ENCODE assay signal across 8 mouse cellular contexts in genomic region chr6:55434360-55434759, GRCm38 (mm10). TPM values are rescaled to one million over a fixed set of nuclear protein-coding genes. Genes with fewer than 3 reads are reported as not detected.
DNase-seq lines count a peak whose midpoint lies in the region; ATAC-seq and TF ChIP-seq lines count a peak whose summit lies in the region.

No protein-coding gene starts in this region.

- 19% methylated on average over 3 of the region's 3 CpGs for WGBS in kidney, postnatal 0 days
- WGBS in forebrain, embryonic 12.5 days = 17% methylated on average over 3 of the region's 3 CpGs
- WGBS in midbrain, embryonic 14.5 days = 2% methylated on average over 3 of the region's 3 CpGs

- no peaks in the 10 kb centered on the region for H3K9me3 ChIP-seq in kidney, postnatal 0 days (replicated peaks; ENCODE audit: low read length)
- H3K9me3 ChIP-seq in forebrain, embryonic 12.5 days = no peaks in the 10 kb centered on the region
- no peaks in the 10 kb centered on the region for H3K9me3 ChIP-seq in midbrain, embryonic 14.5 days (ENCODE audit: control insufficient read depth, low read length)

- H3K36me3 ChIP-seq in kidney, postnatal 0 days (ENCODE audit: insufficient read depth, low read length) = no peaks in the 10 kb centered on the region
- no peaks in the 10 kb centered on the region for H3K36me3 ChIP-seq in forebrain, embryonic 12.5 days (replicated peaks)
- H3K36me3 ChIP-seq in midbrain, embryonic 14.5 days (ENCODE audit: control insufficient read depth, insufficient read depth, low read length) = no peaks in the 10 kb centered on the region

- H3K9ac ChIP-seq in kidney, postnatal 0 days (ENCODE audit: low read depth, low read length) = no peak overlapping the region
- no peak overlapping the region for H3K9ac ChIP-seq in forebrain, embryonic 12.5 days
- no peak overlapping the region for H3K9ac ChIP-seq in midbrain, embryonic 14.5 days (replicated peaks; ENCODE audit: low read length)

- H3K27ac ChIP-seq in kidney, postnatal 0 days = no peak overlapping the region
- peak overlapping the region; percentile 80 for H3K27ac ChIP-seq in forebrain, embryonic 12.5 days
- peak overlapping the region; percentile 73 for H3K27ac ChIP-seq in midbrain, embryonic 14.5 days (replicated peaks; ENCODE audit: low read depth, low read length)

- H3K4me3 ChIP-seq in kidney, postnatal 0 days (replicated peaks; ENCODE audit: low read depth, low read length) = no peak overlapping the region
- H3K4me3 ChIP-seq in forebrain, embryonic 12.5 days (replicated peaks) = no peak overlapping the region
- no peak overlapping the region for H3K4me3 ChIP-seq in midbrain, embryonic 14.5 days (replicated peaks; ENCODE audit: low read depth, low read length)

- peak; percentile 72 for ATAC-seq in kidney, postnatal 0 days (replicated peaks; ENCODE audit: low FRiP score, low read depth)
- peak; percentile 83 for ATAC-seq in forebrain, embryonic 12.5 days (ENCODE audit: low FRiP score)
- ATAC-seq in midbrain, embryonic 14.5 days (ENCODE audit: low FRiP score, low TSS enrichment) = peak; percentile 76

- H3K27me3 ChIP-seq in kidney, postnatal 0 days (ENCODE audit: insufficient read depth, low read length) = no peaks in the 10 kb centered on the region
- no peaks in the 10 kb centered on the region for H3K27me3 ChIP-seq in forebrain, embryonic 12.5 days
- no peaks in the 10 kb centered on the region for H3K27me3 ChIP-seq in midbrain, embryonic 14.5 days (ENCODE audit: control insufficient read depth, insufficient read depth, low read length)

- H3K4me1 ChIP-seq in kidney, postnatal 0 days (replicated peaks; ENCODE audit: insufficient read depth, low read length) = no peaks in the 10 kb centered on the region
- peaks cover 29% of the 10 kb centered on the region for H3K4me1 ChIP-seq in forebrain, embryonic 12.5 days
- peaks cover 28% of the 10 kb centered on the region for H3K4me1 ChIP-seq in midbrain, embryonic 14.5 days (ENCODE audit: control insufficient read depth, insufficient read depth, low read length)

- no peak overlapping the region for H3K4me2 ChIP-seq in kidney, postnatal 0 days (ENCODE audit: low read length)
- H3K4me2 ChIP-seq in forebrain, embryonic 12.5 days = no peak overlapping the region
- H3K4me2 ChIP-seq in midbrain, embryonic 14.5 days (ENCODE audit: low read length) = no peak overlapping the region

- DNase-seq in kidney, postnatal 0 days (ENCODE audit: low spot score) = peak; percentile 79
- DNase-seq in kidney, adult 9 months = no peak
- DNase-seq in kidney, postnatal 10 days = peak; percentile 68
- DNase-seq in midbrain, embryonic 14.5 days = peak; percentile 76
- DNase-seq in adrenal gland, adult 18-20 months (ENCODE audit: low spot score in 2 of 2) = no peak
- DNase-seq in adrenal gland, postnatal 4 days (ENCODE audit: low spot score in 2 of 2) = no peak
- DNase-seq in thymus, postnatal 25 days = no peak

- no peak for TF ChIP-seq CTCF in kidney, postnatal 0 days (IDR thresholded peaks at IDR 0.05; ENCODE audit: low read depth)

RNA-seq across cellular contexts. Expression of gene Adcyap1r1, which starts 17.4 kb away (rescaled TPM):
- polyA plus RNA-seq in kidney, postnatal 0 days (2015; fragmentation: Nextera tagmentation; extraction: Ambion mirVana) = 1.2 TPM in 2 replicates
- polyA plus RNA-seq in forebrain, embryonic 12.5 days (2016; fragmentation: Nextera tagmentation; extraction: Ambion mirVana) = 13.4 and 15.7 TPM in 2 replicates
- 50.2 and 52.7 TPM in 2 replicates for polyA plus RNA-seq in midbrain, embryonic 14.5 days (2014; fragmentation: Nextera tagmentation; extraction: Ambion mirVana)
- total RNA-seq in adrenal gland, adult 18-20 months (2021) = 10 to 100 TPM; 29.0 to 30.0 TPM
- 10 to 100 TPM; 53.2 to 54.9 TPM for total RNA-seq in adrenal gland, postnatal 4 days (2021)

RNA-seq across cellular contexts. Expression of gene Ghrhr, which starts 58.3 kb away (rescaled TPM):
- 0.17 and 0.59 TPM in 2 replicates for polyA plus RNA-seq in kidney, postnatal 0 days (2015; fragmentation: Nextera tagmentation; extraction: Ambion mirVana)
- not detected in 2 replicates for polyA plus RNA-seq in forebrain, embryonic 12.5 days (2016; fragmentation: Nextera tagmentation; extraction: Ambion mirVana)
- not detected in 2 replicates for polyA plus RNA-seq in midbrain, embryonic 14.5 days (2014; fragmentation: Nextera tagmentation; extraction: Ambion mirVana)
- not detected for total RNA-seq in adrenal gland, adult 18-20 months (2021)
- not detected for total RNA-seq in adrenal gland, postnatal 4 days (2021)

Comparison
In these comparisons a context has a peak if more than half of its experiments do, and no peak if none do; other contexts are left out.
1. DNase-seq: peak in kidney, postnatal 0 days (single experiment), kidney, postnatal 10 days (single experiment) and midbrain, embryonic 14.5 days (single experiment); none in kidney, adult 9 months (single experiment), adrenal gland, adult 18-20 months (0 of 2), adrenal gland, postnatal 4 days (0 of 2) and thymus, postnatal 25 days (single experiment).
2. Peak in every context shown above with its lines, with median percentiles within 50 percentile points of each other: ATAC-seq.